Mouse (Mus musculus) ovary, postnatal 36 days (tissue): ENCODE results near the gene Cass4.

ENCODE experiments used
- DNase-seq: peaks from one replicate; pipeline ENCODE4 v3.0.0; 2022; ENCODE audit warnings: low spot score, mixed read lengths

Cass4 gene

GRCm38 (mm10) chr2:172393391-172394051, at the start of gene Cass4:
Gene Cass4 (plus strand): TSS chr2:172393794.
- no peak for DNase-seq

- no peak for DNase-seq
Observed at GRCm38 (mm10) chr2:172344669-172345068, 48.9 kb upstream of the Cass4 start.

GRCm38 (mm10) chr2:172345258-172345738, 48.3 kb upstream of the Cass4 start, which contains the start of gene Fam210b:
Gene Fam210b (plus strand): TSS chr2:172345565.
- DNase-seq = peak; percentile 95

- DNase-seq = peak; percentile 43
Observed at GRCm38 (mm10) chr2:172346034-172346929, 47.3 kb upstream of the Cass4 start.

- no peak for DNase-seq
Observed at GRCm38 (mm10) chr2:172346933-172347611, 46.5 kb upstream of the Cass4 start.

GRCm38 (mm10) chr2:172348297-172348950, 45.2 kb upstream of the Cass4 start:
- DNase-seq = no peak

- DNase-seq = no peak
Observed at GRCm38 (mm10) chr2:172349776-172350175, 43.8 kb upstream of the Cass4 start.

- DNase-seq = no peak
Observed at GRCm38 (mm10) chr2:172350773-172351172, 42.8 kb upstream of the Cass4 start.

GRCm38 (mm10) chr2:172353218-172353617, 40.4 kb upstream of the Cass4 start:
- no peak for DNase-seq

- no peak for DNase-seq
Observed at GRCm38 (mm10) chr2:172354761-172355160, 38.8 kb upstream of the Cass4 start.

GRCm38 (mm10) chr2:172355833-172356232, 37.8 kb upstream of the Cass4 start:
- no peak for DNase-seq

- DNase-seq = no peak
Observed at GRCm38 (mm10) chr2:172363176-172363575, 30.4 kb upstream of the Cass4 start.

GRCm38 (mm10) chr2:172370411-172371223, 23.0 kb upstream of the Cass4 start, which contains the start of the genes Aurka and Cstf1:
Gene Aurka (minus strand): TSS chr2:172370535.
Gene Cstf1 (plus strand): TSS chr2:172370681.
- peak; percentile 92 for DNase-seq

GRCm38 (mm10) chr2:172371258-172371657, 22.3 kb upstream of the Cass4 start:
- DNase-seq = no peak

GRCm38 (mm10) chr2:172376551-172376950, 17.0 kb upstream of the Cass4 start:
- no peak for DNase-seq

- DNase-seq = no peak
Observed at GRCm38 (mm10) chr2:172376999-172377515, 16.5 kb upstream of the Cass4 start.

- DNase-seq = peak; percentile 38
Observed at GRCm38 (mm10) chr2:172378332-172378731, 15.3 kb upstream of the Cass4 start.

GRCm38 (mm10) chr2:172380513-172380912, 13.1 kb upstream of the Cass4 start:
- DNase-seq = peak; percentile 44

- DNase-seq = no peak
Observed at GRCm38 (mm10) chr2:172381341-172381740, 12.3 kb upstream of the Cass4 start.

- no peak for DNase-seq
Observed at GRCm38 (mm10) chr2:172381898-172382297, 11.7 kb upstream of the Cass4 start.

- no peak for DNase-seq
Observed at GRCm38 (mm10) chr2:172384715-172385114, 8.9 kb upstream of the Cass4 start.
